Mouse (Mus musculus) ovary, adult 10 weeks (tissue): ENCODE results near the gene Qser1. TPM values are rescaled to one million over a fixed set of nuclear protein-coding genes. Genes with fewer than 3 reads are reported as not detected.

Experiments
- polyA plus RNA-seq: library from polyadenylated mRNA; stranded (reverse); fragments of 350-450 nt; fragmentation: Illumina TruSeq; extraction: RNeasy Lipid Tissue Mini Kit (QIAGEN cat#74804); gene quantifications from one replicate; pipeline ENCODE4 v1.2.3, GENCODE M21; 2014

The Qser1 gene
- polyA plus RNA-seq = 88.2 TPM

GRCm38 (mm10) chr2:104816371-104816827 lies at the start of gene Qser1:
Qser1 (minus strand) TSS chr2:104816760.

GRCm38 (mm10) chr2:104849276-104849990 lies 32.9 kb upstream of the Qser1 start, which contains the start of gene Prrg4:
Prrg4 (minus strand) TSS chr2:104849876.

GRCm38 (mm10) chr2:104742741-104743064 lies 73.9 kb downstream of the Qser1 start, which contains the start of gene Depdc7:
Depdc7 (minus strand) TSS chr2:104742878.

DNA sequence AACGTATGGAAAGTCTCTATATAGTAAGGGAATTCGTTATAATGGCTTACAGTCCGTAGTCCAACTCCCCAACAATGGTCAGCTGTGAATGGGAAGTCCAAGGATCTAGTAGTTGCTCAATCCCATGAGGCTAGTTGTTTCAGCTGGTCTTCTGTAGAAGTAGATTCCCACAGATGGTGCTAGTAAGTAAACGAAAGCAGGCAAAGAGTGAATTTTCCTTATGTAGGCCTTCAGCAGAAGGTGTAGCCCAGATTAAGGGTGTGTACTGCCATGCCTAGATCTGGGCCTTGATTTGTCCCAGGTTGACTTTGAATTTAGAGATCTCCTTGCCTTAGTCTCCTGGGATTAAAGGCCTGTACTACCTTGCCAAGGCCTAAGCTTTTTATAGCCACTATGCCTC lies 100.3 kb downstream of the Qser1 start, which contains the start of gene Pin1rt1:
TSS of gene Pin1rt1 (minus strand) at position 101 of the 400 bp plus-strand sequence.

GRCm38 (mm10) chr2:104711585-104712485 lies 104.7 kb downstream of the Qser1 start, which contains the start of gene Tcp11l1:
Tcp11l1 (minus strand) TSS chr2:104712169.

Other genes with a start within 250 kb of the Qser1 start
- gene Cstf3, start 226.2 kb downstream of the Qser1 start, polyA plus RNA-seq = 84.5 TPM
- 23.9 TPM for gene Tcp11l1, start 104.6 kb downstream of the Qser1 start, polyA plus RNA-seq
- not detected for gene Pin1rt1, start 100.4 kb downstream of the Qser1 start, polyA plus RNA-seq
- 29.5 TPM for gene Depdc7, start 73.9 kb downstream of the Qser1 start, polyA plus RNA-seq
- gene Prrg4, start 33.1 kb upstream of the Qser1 start, polyA plus RNA-seq = 4.3 TPM
- 40.2 TPM for gene Ccdc73, start 51.0 kb upstream of the Qser1 start, polyA plus RNA-seq
- 761 TPM for gene Eif3m, start 200.3 kb upstream of the Qser1 start, polyA plus RNA-seq